Mouse (Mus musculus): Measurements from ENCODE around the gene Mical3. TPM values are rescaled to one million over a fixed set of nuclear protein-coding genes. Genes with fewer than 3 reads are reported as not detected.

Mical3 gene
- 16.0 and 16.9 TPM in 2 replicates for polyA plus RNA-seq (2015; fragmentation: Nextera tagmentation; extraction: Ambion mirVana)

DNA sequence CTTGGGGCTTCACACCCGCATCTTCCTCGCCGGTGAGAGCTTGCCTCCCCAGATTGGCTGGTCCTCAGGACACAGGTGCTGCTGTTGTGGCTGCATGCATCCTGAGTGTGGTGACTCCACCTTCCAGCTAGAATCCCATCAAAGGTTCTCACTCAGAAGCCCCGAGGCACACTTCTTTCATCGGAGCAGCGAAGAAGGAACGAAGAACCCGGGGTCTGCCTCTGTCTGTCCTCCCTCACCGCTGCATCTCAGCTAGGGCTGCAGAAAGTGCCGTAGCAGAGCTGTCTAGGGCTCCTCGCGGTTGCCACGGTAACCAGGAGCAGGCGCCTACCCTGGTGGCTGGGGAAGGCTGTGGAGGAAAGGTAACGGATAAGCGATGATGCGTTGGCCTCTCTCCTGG is at the start of gene Mical3:
TSS of gene Mical3 (minus strand) at position 227 of the 400 bp plus-strand sequence.

DNA sequence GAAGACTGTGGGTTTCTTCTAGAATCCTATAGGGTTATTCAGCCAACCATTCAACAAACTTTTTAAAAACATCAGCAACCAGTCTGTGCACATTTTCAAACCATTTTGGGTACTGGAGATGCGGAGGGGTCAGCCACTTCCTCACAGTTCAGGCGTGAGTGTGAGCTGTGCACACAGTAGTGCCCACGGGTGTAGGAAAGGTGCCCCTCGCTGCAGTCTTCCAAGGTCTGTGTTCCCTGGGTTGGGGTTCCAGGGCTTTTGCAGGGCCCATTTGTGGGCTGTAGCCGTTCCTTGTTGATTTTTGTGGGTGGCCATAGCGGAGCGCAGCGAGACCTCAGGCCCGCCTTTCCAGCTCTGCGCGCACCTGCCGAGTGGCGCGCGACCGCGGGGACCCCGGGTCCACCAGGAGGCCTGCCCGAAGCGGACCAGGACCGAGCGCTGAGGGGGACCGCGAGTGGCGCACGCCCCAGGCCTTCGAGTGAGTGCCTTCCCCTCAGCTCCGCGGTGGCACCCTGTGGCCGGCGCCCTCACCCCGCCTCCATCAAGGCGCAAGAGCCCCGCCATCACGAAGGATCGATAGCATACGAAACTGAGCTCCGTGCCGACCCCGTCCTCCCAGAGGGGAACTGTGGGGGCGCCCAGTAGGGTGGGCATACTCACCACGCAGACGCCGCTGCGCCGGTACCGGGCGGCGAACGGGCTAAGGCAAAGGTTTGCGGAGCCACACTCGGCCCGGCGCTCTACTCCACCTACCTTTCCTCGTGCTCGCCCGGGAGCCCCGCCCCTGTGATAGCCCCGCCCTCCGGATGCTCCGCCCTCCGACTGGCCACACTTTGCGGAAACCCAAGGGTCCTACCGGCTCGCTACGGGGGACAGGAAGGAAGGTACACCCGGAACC is 214.5 kb downstream of the Mical3 start, which contains the start of gene Bid:
TSS of gene Bid (minus strand) at position 780 of the 898 bp plus-strand sequence.

Other genes starting within 250 kb of the Mical3 start
- 15.9 and 17.1 TPM in 2 replicates for gene Bid, start 214.1 kb downstream of the Mical3 start, polyA plus RNA-seq (2015; fragmentation: Nextera tagmentation; extraction: Ambion mirVana)
- 4.5 and 5.2 TPM in 2 replicates for gene Pex26, start 52.7 kb upstream of the Mical3 start, polyA plus RNA-seq (2015; fragmentation: Nextera tagmentation; extraction: Ambion mirVana)
- 1.7 and 2.1 TPM in 2 replicates for gene Tuba8, start 79.7 kb upstream of the Mical3 start, polyA plus RNA-seq (2015; fragmentation: Nextera tagmentation; extraction: Ambion mirVana)
- 9.3 and 10.8 TPM in 2 replicates for gene Usp18, start 114.9 kb upstream of the Mical3 start, polyA plus RNA-seq (2015; fragmentation: Nextera tagmentation; extraction: Ambion mirVana)
- 0.18 and 0.30 TPM in 2 replicates for gene Slc6a13, start 169.2 kb upstream of the Mical3 start, polyA plus RNA-seq (2015; fragmentation: Nextera tagmentation; extraction: Ambion mirVana)
- 0.21 TPM in 1 of 2 replicates, not detected in the other for gene Slc6a12, start 212.1 kb upstream of the Mical3 start, polyA plus RNA-seq (2015; fragmentation: Nextera tagmentation; extraction: Ambion mirVana)

Measured in urinary bladder, postnatal 0 days (tissue).